Mouse (Mus musculus): ENCODE data around the gene Lkaaear1. TPM values are rescaled to one million over a fixed set of nuclear protein-coding genes. Genes with fewer than 3 reads are reported as not detected.

The Lkaaear1 gene
- polyA plus RNA-seq, 1 experiment from 2014 or later, result not detected

GRCm38 (mm10) chr2:181671984-181672383 lies 26.3 kb downstream of the Lkaaear1 start:
- no peak for ATAC-seq (replicated peaks; ENCODE audit: low FRiP score)
- Histone ChIP-seq H3K36me3 (ENCODE audit: control insufficient read depth, insufficient read depth, low read length) (no peaks in the 10 kb centered on the region), H3K4me3 (ENCODE audit: low read depth, low read length) (no peak overlapping the region), H3K9me3 (ENCODE audit: control insufficient read depth, low read length) (no peaks in the 10 kb centered on the region), H3K9ac (ENCODE audit: low read length) (no peak overlapping the region), H3K4me2 (ENCODE audit: low read depth, low read length, severe bottlenecking) (no peak overlapping the region), H3K27me3 (ENCODE audit: control insufficient read depth, insufficient read depth, low read length) (peaks cover 44% of the 10 kb centered on the region), H3K4me1 (replicated peaks; ENCODE audit: control insufficient read depth, insufficient read depth, low read length) (peaks cover 13% of the 10 kb centered on the region; the same call in 1 of the 2 replicates), H3K27ac (ENCODE audit: low read depth, low read length) (no peak overlapping the region)
- DNase-seq (ENCODE audit: low spot score), result no peak
- WGBS, result 25% methylated on average over 7 of the region's 7 CpGs

GRCm38 (mm10) chr2:181671326-181671725 lies 26.9 kb downstream of the Lkaaear1 start, which contains the start of gene Sox18:
Sox18 (minus strand) TSS chr2:181671640.
- 2% methylated on average over 35 of the region's 43 CpGs for WGBS
- no peaks in the 10 kb centered on the region for H3K36me3 ChIP-seq (ENCODE audit: control insufficient read depth, insufficient read depth, low read length)
- no peak for DNase-seq (ENCODE audit: low spot score)
- H3K27ac ChIP-seq (ENCODE audit: low read depth, low read length), result no peak within 1 kb of the TSS
- H3K9ac ChIP-seq (ENCODE audit: low read length), result no peak within 1 kb of the TSS
- H3K9me3 ChIP-seq (ENCODE audit: control insufficient read depth, low read length), result no peaks in the 10 kb centered on the region
- H3K4me3 ChIP-seq (ENCODE audit: low read depth, low read length), result peak within 1 kb of the TSS; percentile 22
- peaks cover 13% of the 10 kb centered on the region; the same call in 1 of the 2 replicates for H3K4me1 ChIP-seq (replicated peaks; ENCODE audit: control insufficient read depth, insufficient read depth, low read length)
- H3K27me3 ChIP-seq (ENCODE audit: control insufficient read depth, insufficient read depth, low read length), result peaks cover 44% of the 10 kb centered on the region
- peak within 1 kb of the TSS; percentile 42 for H3K4me2 ChIP-seq (ENCODE audit: low read depth, low read length, severe bottlenecking)
- ATAC-seq (replicated peaks; ENCODE audit: low FRiP score), result peak; percentile 14; the same call in 1 of the 2 replicates

DNA sequence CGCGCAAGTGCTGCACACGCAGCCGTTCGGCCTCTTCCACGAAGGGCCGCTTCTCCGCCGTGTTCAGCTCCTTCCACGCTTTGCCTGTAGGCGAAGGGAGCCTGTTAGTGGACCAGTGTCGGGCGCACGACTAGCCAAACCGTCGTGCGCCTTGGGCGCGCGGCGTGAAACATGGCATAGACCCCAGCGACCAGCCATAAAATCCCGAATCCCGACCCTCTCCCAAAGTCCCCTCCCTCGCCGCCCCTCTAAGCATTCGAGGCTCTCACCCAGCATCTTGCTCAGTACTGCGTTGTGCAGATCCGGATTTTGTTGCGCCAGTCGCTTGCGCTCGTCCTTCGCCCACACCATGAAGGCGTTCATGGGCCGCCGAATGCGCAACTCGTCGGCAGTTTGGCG lies 27.3 kb downstream of the Lkaaear1 start:
- H3K9ac ChIP-seq (ENCODE audit: low read length), result no peak overlapping the region
- under 1% methylated on average over 41 of the region's 41 CpGs for WGBS

DNA sequence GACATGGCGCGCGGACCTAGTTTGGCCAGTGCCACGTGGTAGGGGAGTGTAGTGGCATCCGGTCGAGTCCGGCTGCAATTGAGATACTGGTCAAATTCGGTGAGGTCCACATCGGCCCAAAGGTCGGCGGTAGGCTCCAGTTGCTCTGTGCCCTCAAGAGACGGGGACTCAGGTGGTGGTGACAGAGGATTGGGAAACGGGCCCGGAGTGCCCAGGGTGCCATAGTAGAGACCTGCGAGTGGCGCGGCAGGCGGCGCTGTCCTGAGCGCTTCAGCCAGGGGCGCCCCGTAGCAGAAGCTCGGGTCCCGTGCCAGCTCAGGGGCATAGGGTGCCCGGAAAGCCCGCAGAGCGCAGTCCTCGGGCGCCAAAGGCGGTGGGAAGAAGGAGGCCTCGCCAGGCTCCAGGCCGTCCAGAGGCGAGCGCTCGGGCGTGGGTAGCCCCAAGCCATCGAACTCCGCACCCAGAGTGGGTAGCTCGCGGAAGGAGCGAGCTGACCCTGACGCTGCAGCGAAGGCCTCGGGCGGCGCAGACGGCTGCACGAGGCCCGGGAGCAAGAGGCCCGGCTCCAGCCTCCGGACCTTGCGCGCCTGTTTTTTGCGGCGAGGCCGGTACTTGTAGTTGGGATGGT lies 27.8 kb downstream of the Lkaaear1 start:
- no peak overlapping the region for H3K9ac ChIP-seq (ENCODE audit: low read length)
- 3% methylated on average over 47 of the region's 56 CpGs for WGBS
- no peak overlapping the region for H3K27ac ChIP-seq (ENCODE audit: low read depth, low read length)
- DNase-seq (ENCODE audit: low spot score), result no peak
- H3K36me3 ChIP-seq (ENCODE audit: control insufficient read depth, insufficient read depth, low read length), result no peaks in the 10 kb centered on the region
- H3K4me1 ChIP-seq (replicated peaks; ENCODE audit: control insufficient read depth, insufficient read depth, low read length), result peaks cover 13% of the 10 kb centered on the region; the same call in 1 of the 2 replicates
- peaks cover 44% of the 10 kb centered on the region for H3K27me3 ChIP-seq (ENCODE audit: control insufficient read depth, insufficient read depth, low read length)
- H3K4me2 ChIP-seq (ENCODE audit: low read depth, low read length, severe bottlenecking), result peak overlapping the region; percentile 42
- H3K4me3 ChIP-seq (ENCODE audit: low read depth, low read length), result peak overlapping the region; percentile 22
- H3K9me3 ChIP-seq (ENCODE audit: control insufficient read depth, low read length), result no peaks in the 10 kb centered on the region
- no peak for ATAC-seq (replicated peaks; ENCODE audit: low FRiP score)

More for the DNA sequence above, 27.3 kb downstream of the Lkaaear1 start:
- Histone ChIP-seq H3K27me3 (ENCODE audit: control insufficient read depth, insufficient read depth, low read length) (peaks cover 44% of the 10 kb centered on the region), H3K27ac (ENCODE audit: low read depth, low read length) (no peak overlapping the region), H3K4me1 (replicated peaks; ENCODE audit: control insufficient read depth, insufficient read depth, low read length) (peaks cover 13% of the 10 kb centered on the region; the same call in 1 of the 2 replicates), H3K4me2 (ENCODE audit: low read depth, low read length, severe bottlenecking) (peak overlapping the region; percentile 42), H3K9me3 (ENCODE audit: control insufficient read depth, low read length) (no peaks in the 10 kb centered on the region), H3K4me3 (ENCODE audit: low read depth, low read length) (peak overlapping the region; percentile 22), H3K36me3 (ENCODE audit: control insufficient read depth, insufficient read depth, low read length) (no peaks in the 10 kb centered on the region)
- no peak for ATAC-seq (replicated peaks; ENCODE audit: low FRiP score)
- DNase-seq (ENCODE audit: low spot score), result no peak

DNA sequence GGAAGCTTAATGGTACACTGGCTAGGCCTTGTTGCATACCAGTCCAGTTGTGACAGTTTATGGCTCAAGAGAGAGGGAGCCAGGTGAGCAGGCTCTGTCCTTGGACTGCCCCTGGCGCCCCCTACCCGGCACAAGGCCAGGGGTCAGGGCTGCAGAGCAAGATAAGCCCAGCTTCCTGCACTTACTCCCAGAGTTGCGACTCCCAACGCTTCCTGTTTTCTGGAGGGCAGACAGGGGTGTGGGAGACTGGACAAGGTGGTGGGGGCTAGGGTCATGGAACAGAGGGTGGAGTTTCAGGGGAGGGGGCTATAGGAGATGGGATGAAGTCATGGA lies 35.0 kb downstream of the Lkaaear1 start:
- Histone ChIP-seq H3K4me3 (ENCODE audit: low read depth, low read length) (no peak overlapping the region), H3K27me3 (ENCODE audit: control insufficient read depth, insufficient read depth, low read length) (no peaks in the 10 kb centered on the region; the same call in 1 of the 2 replicates), H3K9me3 (ENCODE audit: control insufficient read depth, low read length) (no peaks in the 10 kb centered on the region), H3K4me1 (replicated peaks; ENCODE audit: control insufficient read depth, insufficient read depth, low read length) (no peaks in the 10 kb centered on the region), H3K36me3 (ENCODE audit: control insufficient read depth, insufficient read depth, low read length) (no peaks in the 10 kb centered on the region), H3K9ac (ENCODE audit: low read length) (no peak overlapping the region), H3K27ac (ENCODE audit: low read depth, low read length) (no peak overlapping the region), H3K4me2 (ENCODE audit: low read depth, low read length, severe bottlenecking) (no peak overlapping the region)
- no peak for DNase-seq (ENCODE audit: low spot score)
- 27% methylated on average over 4 of the region's 4 CpGs for WGBS
- no peak for ATAC-seq (replicated peaks; ENCODE audit: low FRiP score)

DNA sequence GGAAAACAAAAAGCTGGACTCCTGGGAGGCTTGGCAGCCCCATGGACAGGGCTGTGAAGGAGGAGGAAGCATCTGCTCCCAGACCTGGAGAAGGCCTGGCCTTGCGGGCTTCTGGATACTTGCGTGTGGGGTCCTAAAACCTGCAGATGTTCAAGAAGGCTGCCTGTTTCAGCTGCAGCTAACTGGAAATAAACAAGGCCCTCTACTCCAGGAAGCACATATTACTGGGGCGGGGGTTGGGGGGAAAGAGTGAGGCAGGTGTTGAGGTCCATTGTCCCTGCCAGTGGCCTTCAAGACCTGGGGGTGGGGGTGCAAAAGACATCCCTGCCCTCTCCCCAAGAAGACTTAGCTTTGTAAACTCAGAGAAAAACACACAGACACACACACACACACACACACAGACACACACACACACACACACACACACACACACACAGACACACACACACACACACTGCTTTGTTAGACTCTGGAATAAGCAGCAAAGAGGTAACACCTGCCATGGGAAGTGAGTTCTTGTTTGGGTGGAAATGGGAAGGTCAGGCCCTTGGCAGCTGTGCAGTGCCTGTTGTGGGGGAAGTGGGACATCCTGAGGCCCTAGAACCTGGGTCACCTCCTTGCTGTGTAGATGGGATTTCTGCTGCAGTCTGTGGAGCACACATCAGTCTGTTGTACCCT lies 35.5 kb downstream of the Lkaaear1 start:
- Histone ChIP-seq H3K4me1 (replicated peaks; ENCODE audit: control insufficient read depth, insufficient read depth, low read length) (no peaks in the 10 kb centered on the region), H3K27ac (ENCODE audit: low read depth, low read length) (no peak overlapping the region), H3K9me3 (ENCODE audit: control insufficient read depth, low read length) (no peaks in the 10 kb centered on the region), H3K4me3 (ENCODE audit: low read depth, low read length) (no peak overlapping the region), H3K4me2 (ENCODE audit: low read depth, low read length, severe bottlenecking) (no peak overlapping the region), H3K36me3 (ENCODE audit: control insufficient read depth, insufficient read depth, low read length) (no peaks in the 10 kb centered on the region), H3K27me3 (ENCODE audit: control insufficient read depth, insufficient read depth, low read length) (no peaks in the 10 kb centered on the region), H3K9ac (ENCODE audit: low read length) (no peak overlapping the region)
- DNase-seq (ENCODE audit: low spot score) (no peak), ATAC-seq (replicated peaks; ENCODE audit: low FRiP score) (no peak)
- WGBS, result 90% methylated on average over 3 of the region's 3 CpGs

DNA sequence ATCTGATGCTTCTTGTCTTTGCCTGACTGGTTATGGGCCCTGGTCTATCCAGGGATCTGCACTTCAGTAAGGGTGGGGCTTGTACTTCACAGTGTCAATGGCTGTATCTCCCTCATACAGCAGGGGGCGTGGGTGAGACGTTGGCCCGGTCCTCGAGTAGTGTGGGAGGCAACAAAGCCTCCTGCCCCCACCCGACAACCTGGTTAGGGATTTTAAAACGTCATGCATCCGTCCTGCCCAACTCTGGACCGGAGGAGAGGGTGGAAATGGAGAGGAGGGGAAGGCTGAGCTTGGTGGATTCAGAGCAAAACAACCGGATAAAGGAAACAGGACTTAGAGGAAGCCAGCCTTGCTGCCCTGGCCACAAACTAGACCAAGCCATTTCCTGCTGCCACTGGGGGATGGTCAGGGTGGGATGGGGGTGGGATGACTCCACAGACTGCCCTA lies 38.6 kb downstream of the Lkaaear1 start:
- H3K36me3 ChIP-seq (ENCODE audit: control insufficient read depth, insufficient read depth, low read length), result no peaks in the 10 kb centered on the region; the same call in 1 of the 2 replicates
- DNase-seq (ENCODE audit: low spot score) (peak; percentile 84), ATAC-seq (replicated peaks; ENCODE audit: low FRiP score) (peak; percentile 54)
- H3K9ac ChIP-seq (ENCODE audit: low read length), result no peak overlapping the region; the same call in 1 of the 2 replicates
- H3K27me3 ChIP-seq (ENCODE audit: control insufficient read depth, insufficient read depth, low read length), result no peaks in the 10 kb centered on the region
- no peak overlapping the region for H3K4me3 ChIP-seq (ENCODE audit: low read depth, low read length)
- no peak overlapping the region for H3K27ac ChIP-seq (ENCODE audit: low read depth, low read length)
- 8% methylated on average over 9 of the region's 9 CpGs for WGBS
- H3K9me3 ChIP-seq (ENCODE audit: control insufficient read depth, low read length), result no peaks in the 10 kb centered on the region
- H3K4me2 ChIP-seq (ENCODE audit: low read depth, low read length, severe bottlenecking), result no peak overlapping the region
- no peaks in the 10 kb centered on the region for H3K4me1 ChIP-seq (replicated peaks; ENCODE audit: control insufficient read depth, insufficient read depth, low read length)

DNA sequence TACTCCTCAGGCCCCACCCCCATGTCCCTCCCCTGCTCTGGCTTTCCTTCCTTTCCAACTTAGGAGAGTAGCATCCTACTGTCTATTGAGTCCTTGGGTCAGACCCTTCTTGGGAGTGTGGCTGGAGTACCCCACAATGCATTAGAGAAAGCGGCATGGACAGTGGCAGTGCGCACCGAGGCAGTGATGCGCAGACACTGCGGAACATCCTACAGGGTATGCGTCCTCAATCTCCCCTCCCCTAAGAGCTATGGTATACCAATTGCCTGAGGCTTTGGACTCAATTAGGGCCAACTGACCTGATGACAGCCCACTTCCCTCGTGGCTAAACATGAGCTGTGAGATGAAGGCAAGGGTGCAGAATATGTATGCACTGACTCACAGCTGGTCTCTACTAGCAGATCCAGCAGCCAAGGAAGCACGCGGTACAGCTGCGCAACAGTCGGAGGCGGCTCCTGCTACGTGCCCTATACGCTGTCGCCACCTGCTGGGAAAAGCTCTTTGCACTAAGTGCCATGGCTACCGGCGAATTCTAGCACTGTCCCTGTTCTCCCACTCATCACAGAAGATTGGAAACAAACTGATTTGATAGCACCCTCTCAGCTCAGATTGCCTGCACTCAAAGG lies 39.2 kb downstream of the Lkaaear1 start:
- peak; percentile 47 for ATAC-seq (replicated peaks; ENCODE audit: low FRiP score)
- Histone ChIP-seq H3K27me3 (ENCODE audit: control insufficient read depth, insufficient read depth, low read length) (no peaks in the 10 kb centered on the region), H3K36me3 (ENCODE audit: control insufficient read depth, insufficient read depth, low read length) (no peaks in the 10 kb centered on the region; the same call in 1 of the 2 replicates), H3K9ac (ENCODE audit: low read length) (no peak overlapping the region), H3K4me3 (ENCODE audit: low read depth, low read length) (no peak overlapping the region), H3K4me2 (ENCODE audit: low read depth, low read length, severe bottlenecking) (no peak overlapping the region), H3K27ac (ENCODE audit: low read depth, low read length) (no peak overlapping the region), H3K9me3 (ENCODE audit: control insufficient read depth, low read length) (no peaks in the 10 kb centered on the region), H3K4me1 (replicated peaks; ENCODE audit: control insufficient read depth, insufficient read depth, low read length) (no peaks in the 10 kb centered on the region)
- DNase-seq (ENCODE audit: low spot score), result no peak
- WGBS, result 34% methylated on average over 17 of the region's 17 CpGs
